Mouse (Mus musculus) left cerebral cortex, adult 9 months (tissue): ENCODE results near the gene Kcnh7.
A peak's percentile ranks its signal among the peaks of the same experiment; 100 is the strongest.

Source experiments
- DNase-seq, 2 experiments: peaks; one replicate each; pipeline ENCODE4 v3.0.0; 2022; ENCODE audit warnings: low spot score in 2 of 2

The Kcnh7 gene

DNA sequence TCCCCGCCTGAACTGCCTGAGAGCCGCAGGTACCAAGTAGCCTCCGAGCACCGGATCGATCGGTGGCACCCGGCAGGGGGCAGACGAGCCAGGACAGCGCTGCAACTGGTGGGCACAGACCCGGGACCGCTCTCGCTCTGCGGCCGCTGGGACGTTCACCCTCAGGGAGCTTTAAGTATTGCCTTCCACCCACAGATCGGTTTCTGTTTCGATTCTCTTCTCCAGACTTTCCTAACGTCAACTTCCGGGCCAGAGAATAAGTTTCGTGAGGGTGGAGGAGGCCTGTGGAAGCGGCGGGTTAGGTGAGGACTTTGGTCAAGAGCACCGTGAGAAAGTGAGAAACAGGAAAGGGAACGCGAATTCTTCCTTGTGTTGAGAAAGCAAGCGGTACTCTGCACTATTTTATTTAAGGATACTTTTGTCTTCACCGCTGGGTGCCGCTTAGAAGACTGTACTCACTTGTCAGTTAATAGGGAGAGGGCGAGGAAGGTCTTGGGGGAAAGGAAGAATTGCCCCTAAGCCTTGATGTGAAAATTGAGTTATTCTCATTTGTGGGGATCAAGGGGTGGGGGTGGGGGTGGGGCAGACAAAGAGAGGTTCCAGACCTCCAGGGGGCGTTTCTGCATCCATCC is 538.0 kb downstream of the Kcnh7 start, which contains the start of gene Ifih1:
Gene Ifih1 (minus strand): TSS at position 242 of the 632 bp plus-strand sequence.
- DNase-seq: peak in 1 of 2 experiments; percentile 19

DNA sequence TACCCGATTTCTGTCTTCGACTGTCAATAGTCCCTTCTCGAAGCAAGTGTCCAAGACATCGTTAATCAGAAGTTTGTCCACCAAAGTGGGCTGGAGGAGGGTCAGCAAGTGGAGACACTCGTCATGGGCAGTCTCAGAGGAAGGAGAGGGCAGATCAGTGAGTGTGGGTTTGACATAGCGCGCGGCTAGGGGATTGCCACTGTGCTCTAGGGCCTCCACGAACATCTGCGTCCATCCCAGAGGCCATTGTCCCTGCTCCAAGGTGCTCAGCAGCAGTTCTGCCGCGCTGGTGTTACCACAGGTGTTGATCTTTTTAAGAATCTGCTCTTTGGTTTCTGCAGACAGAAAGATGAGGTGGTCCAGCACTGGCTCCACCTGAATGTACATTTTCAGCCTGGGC is 538.6 kb downstream of the Kcnh7 start:
- no peak for DNase-seq

DNA sequence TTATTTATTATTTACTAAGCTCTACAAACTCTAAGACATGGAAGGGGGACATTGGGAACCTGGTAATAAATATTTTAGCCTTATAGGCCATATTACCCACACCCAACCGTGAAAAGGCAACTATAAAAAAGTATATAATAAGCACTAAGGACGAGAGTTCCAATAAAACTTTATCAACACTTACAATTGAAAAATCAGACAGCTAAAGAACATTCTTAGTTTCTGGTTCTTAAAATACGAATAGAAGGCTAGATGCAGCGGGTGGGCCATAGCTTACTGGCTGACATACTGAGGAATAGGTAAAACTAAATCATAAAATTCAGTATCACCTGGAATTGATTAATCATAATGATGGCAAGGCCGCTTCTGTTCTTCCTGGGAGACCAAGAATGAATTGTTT is 539.2 kb downstream of the Kcnh7 start:
- no peak for DNase-seq
